Mouse (Mus musculus): Measurements from ENCODE around the gene Tbc1d4. TPM values are rescaled to one million over a fixed set of nuclear protein-coding genes. Genes with fewer than 3 reads are reported as not detected.

Tbc1d4 gene
- total and polyA plus RNA-seq, 2 experiments from 2014 or later, result 5.7 to 21.0 TPM

- Histone ChIP-seq H3K9ac (replicated peaks; ENCODE audit: low read length, poor library complexity, severe bottlenecking) (no peak overlapping the region), H3K27me3 (ENCODE audit: insufficient read depth, low read length) (no peaks in the 10 kb centered on the region), H3K4me2 (ENCODE audit: low read depth, low read length, poor library complexity, severe bottlenecking) (no peak overlapping the region), H3K4me3 (ENCODE audit: low read depth, low read length) (no peak overlapping the region), H3K4me1 (ENCODE audit: insufficient read depth, low read length) (peaks cover 2% of the 10 kb centered on the region; the same call in 1 of the 2 replicates), H3K36me3 (ENCODE audit: insufficient read depth, low read length) (no peaks in the 10 kb centered on the region), H3K27ac (ENCODE audit: low read depth, low read length) (no peak overlapping the region), H3K9me3 (ENCODE audit: low read length) (no peaks in the 10 kb centered on the region)
- no peak for DNase-seq (ENCODE audit: low spot score)
- ATAC-seq (ENCODE audit: low FRiP score), result no peak
- WGBS, result 89% methylated on average over 17 of the region's 17 CpGs
- TF ChIP-seq CTCF (IDR thresholded peaks at IDR 0.05), result no peak
Observed at GRCm38 (mm10) chr14:101507146-101507545, 101.8 kb downstream of the Tbc1d4 start.

- no peak overlapping the region for H3K27ac ChIP-seq (ENCODE audit: low read depth, low read length)
- no peak overlapping the region for H3K9ac ChIP-seq (replicated peaks; ENCODE audit: low read length, poor library complexity, severe bottlenecking)
- H3K27me3 ChIP-seq (ENCODE audit: insufficient read depth, low read length), result no peaks in the 10 kb centered on the region
- no peak overlapping the region for H3K4me3 ChIP-seq (ENCODE audit: low read depth, low read length)
- no peaks in the 10 kb centered on the region for H3K36me3 ChIP-seq (ENCODE audit: insufficient read depth, low read length)
- H3K4me1 ChIP-seq (ENCODE audit: insufficient read depth, low read length), result peaks cover 2% of the 10 kb centered on the region; the same call in 1 of the 2 replicates
- no peaks in the 10 kb centered on the region for H3K9me3 ChIP-seq (ENCODE audit: low read length)
- no peak for DNase-seq (ENCODE audit: low spot score)
- ATAC-seq (ENCODE audit: low FRiP score), result no peak
- no peak overlapping the region for H3K4me2 ChIP-seq (ENCODE audit: low read depth, low read length, poor library complexity, severe bottlenecking)
- TF ChIP-seq CTCF (IDR thresholded peaks at IDR 0.05), result no peak
Observed at GRCm38 (mm10) chr14:101505805-101506204, 103.2 kb downstream of the Tbc1d4 start.

- no peak for TF ChIP-seq CTCF (IDR thresholded peaks at IDR 0.05)
- DNase-seq (ENCODE audit: low spot score) (no peak), ATAC-seq (ENCODE audit: low FRiP score) (no peak)
- H3K27me3 ChIP-seq (ENCODE audit: insufficient read depth, low read length), result no peaks in the 10 kb centered on the region
- no peaks in the 10 kb centered on the region for H3K9me3 ChIP-seq (ENCODE audit: low read length)
- H3K4me1 ChIP-seq (ENCODE audit: insufficient read depth, low read length), result no peaks in the 10 kb centered on the region
- 88% methylated on average over 13 of the region's 13 CpGs for WGBS
- H3K4me2 ChIP-seq (ENCODE audit: low read depth, low read length, poor library complexity, severe bottlenecking), result no peak overlapping the region
- H3K36me3 ChIP-seq (ENCODE audit: insufficient read depth, low read length), result no peaks in the 10 kb centered on the region
- H3K4me3 ChIP-seq (ENCODE audit: low read depth, low read length), result no peak overlapping the region
- H3K9ac ChIP-seq (replicated peaks; ENCODE audit: low read length, poor library complexity, severe bottlenecking), result no peak overlapping the region
- H3K27ac ChIP-seq (ENCODE audit: low read depth, low read length), result no peak overlapping the region
Observed at GRCm38 (mm10) chr14:101504473-101505200, 104.4 kb downstream of the Tbc1d4 start.

- Histone ChIP-seq H3K9ac (replicated peaks; ENCODE audit: low read length, poor library complexity, severe bottlenecking) (no peak overlapping the region), H3K9me3 (ENCODE audit: low read length) (no peaks in the 10 kb centered on the region), H3K4me1 (ENCODE audit: insufficient read depth, low read length) (no peaks in the 10 kb centered on the region), H3K27ac (ENCODE audit: low read depth, low read length) (no peak overlapping the region), H3K4me3 (ENCODE audit: low read depth, low read length) (no peak overlapping the region), H3K36me3 (ENCODE audit: insufficient read depth, low read length) (no peaks in the 10 kb centered on the region), H3K27me3 (ENCODE audit: insufficient read depth, low read length) (no peaks in the 10 kb centered on the region), H3K4me2 (ENCODE audit: low read depth, low read length, poor library complexity, severe bottlenecking) (no peak overlapping the region)
- ATAC-seq (ENCODE audit: low FRiP score), result no peak
- DNase-seq (ENCODE audit: low spot score), result no peak
- no peak for TF ChIP-seq CTCF (IDR thresholded peaks at IDR 0.05)
- 90% methylated on average over 3 of the region's 3 CpGs for WGBS
Observed at GRCm38 (mm10) chr14:101503168-101503961, 105.6 kb downstream of the Tbc1d4 start.

- DNase-seq (ENCODE audit: low spot score) (no peak), ATAC-seq (ENCODE audit: low FRiP score) (no peak)
- Histone ChIP-seq H3K9ac (replicated peaks; ENCODE audit: low read length, poor library complexity, severe bottlenecking) (no peak overlapping the region), H3K4me2 (ENCODE audit: low read depth, low read length, poor library complexity, severe bottlenecking) (no peak overlapping the region), H3K4me3 (ENCODE audit: low read depth, low read length) (no peak overlapping the region), H3K9me3 (ENCODE audit: low read length) (no peaks in the 10 kb centered on the region), H3K4me1 (ENCODE audit: insufficient read depth, low read length) (no peaks in the 10 kb centered on the region), H3K36me3 (ENCODE audit: insufficient read depth, low read length) (no peaks in the 10 kb centered on the region), H3K27me3 (ENCODE audit: insufficient read depth, low read length) (no peaks in the 10 kb centered on the region), H3K27ac (ENCODE audit: low read depth, low read length) (no peak overlapping the region)
- TF ChIP-seq CTCF (IDR thresholded peaks at IDR 0.05), result no peak
- WGBS, result 66% methylated on average over 6 of the region's 6 CpGs
Observed at GRCm38 (mm10) chr14:101501868-101502267, 107.1 kb downstream of the Tbc1d4 start.

- Histone ChIP-seq H3K4me2 (ENCODE audit: low read depth, low read length, poor library complexity, severe bottlenecking) (no peak overlapping the region), H3K36me3 (ENCODE audit: insufficient read depth, low read length) (no peaks in the 10 kb centered on the region), H3K9ac (replicated peaks; ENCODE audit: low read length, poor library complexity, severe bottlenecking) (no peak overlapping the region), H3K27me3 (ENCODE audit: insufficient read depth, low read length) (no peaks in the 10 kb centered on the region), H3K4me3 (ENCODE audit: low read depth, low read length) (no peak overlapping the region), H3K27ac (ENCODE audit: low read depth, low read length) (no peak overlapping the region), H3K9me3 (ENCODE audit: low read length) (no peaks in the 10 kb centered on the region), H3K4me1 (ENCODE audit: insufficient read depth, low read length) (no peaks in the 10 kb centered on the region)
- 76% methylated on average over 11 of the region's 11 CpGs for WGBS
- ATAC-seq (ENCODE audit: low FRiP score), result no peak
- DNase-seq (ENCODE audit: low spot score), result no peak
- no peak for TF ChIP-seq CTCF (IDR thresholded peaks at IDR 0.05)
Observed at GRCm38 (mm10) chr14:101501452-101501851, 107.5 kb downstream of the Tbc1d4 start.

All from midbrain, postnatal 0 days (tissue).